Mouse (Mus musculus) ES-Bruce4 (cell line): ENCODE measurements at regions not wholly inside any gene's neighbourhood (a gene's known extent, or its start where the extent isn't known, plus 50 kb on each side); places are given as distances from the start of the nearest gene placed in this dataset.

ENCODE experiments used
- CTCF ChIP-seq: IDR thresholded peaks from one replicate; pipeline ENCODE4 v1.8.1; 2011; ENCODE audit warnings: low read depth, low read length
- POLR2A ChIP-seq: IDR thresholded peaks from one replicate; pipeline ENCODE4 v1.8.1; 2011; ENCODE audit warnings: low read length; ENCODE audit not compliant: insufficient read depth

DNA sequence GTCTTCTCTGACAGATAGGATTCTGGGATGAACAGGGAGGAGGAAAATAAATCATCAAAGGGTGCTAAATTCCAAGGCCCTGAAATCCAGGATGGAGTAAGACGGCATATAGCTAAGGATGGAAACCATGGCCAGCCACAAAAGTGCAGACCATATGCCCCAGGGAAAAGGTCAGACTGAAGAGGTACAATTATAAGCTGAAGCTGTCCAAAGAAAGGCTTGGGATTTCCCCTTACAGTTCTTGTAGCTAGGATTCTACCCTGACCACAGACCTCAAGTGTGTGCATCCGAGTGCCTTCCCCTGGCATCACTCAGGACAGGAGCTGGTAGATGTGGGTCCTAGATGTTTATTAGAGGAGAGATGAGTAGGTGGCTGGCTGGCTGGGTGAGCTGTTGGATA, 86.0 kb upstream of the Cpeb2 start:
- TF ChIP-seq CTCF (no peak), POLR2A (no peak)
